ENCODE assay signal across 35 mouse cellular contexts in genomic region chr5:98688254-98688653, GRCm38 (mm10).
"Had no signal": no experiment of that assay in that cellular context is flagged by ENCODE, and none has a peak within 500 bp of the region (broad histone marks: within the 10 kb centered on the region; RNA-seq: fewer than 3 reads in every experiment).

No protein-coding gene starts in this region.

- H3K36me3 ChIP-seq: heart, embryonic 10.5 days; heart, embryonic 12.5 days; heart, embryonic 13.5 days; heart, embryonic 15.5 days; hindbrain, embryonic 10.5 days; hindbrain, embryonic 12.5 days; hindbrain, embryonic 13.5 days; hindbrain, embryonic 15.5 days; intestine, embryonic 15.5 days; kidney, embryonic 15.5 days had no signal

- H3K9me3 ChIP-seq: heart, embryonic 15.5 days; hindbrain, embryonic 10.5 days; hindbrain, embryonic 12.5 days; hindbrain, embryonic 13.5 days; hindbrain, embryonic 15.5 days; intestine, embryonic 15.5 days; kidney, embryonic 15.5 days had no signal

- ATAC-seq: hindbrain, embryonic 16.5 days; hindbrain, postnatal 0 days; inflammation-experienced regulatory T-cells, adult 6 months; intestine, embryonic 15.5 days; intestine, embryonic 16.5 days had no signal

- H3K9ac ChIP-seq: heart, embryonic 12.5 days; heart, embryonic 13.5 days; heart, embryonic 15.5 days; hindbrain, embryonic 12.5 days; hindbrain, embryonic 13.5 days; hindbrain, embryonic 14.5 days; hindbrain, embryonic 15.5 days; intestine, embryonic 15.5 days; kidney, embryonic 15.5 days had no signal

- H3K27me3 ChIP-seq: heart, embryonic 12.5 days; heart, embryonic 13.5 days; heart, embryonic 15.5 days; hindbrain, embryonic 12.5 days; hindbrain, embryonic 13.5 days; hindbrain, embryonic 15.5 days; intestine, embryonic 15.5 days; kidney, embryonic 15.5 days had no signal

- H3K4me1 ChIP-seq: heart, embryonic 10.5 days; heart, embryonic 12.5 days; heart, embryonic 13.5 days; heart, embryonic 15.5 days; hindbrain, embryonic 10.5 days; hindbrain, embryonic 12.5 days; hindbrain, embryonic 13.5 days; hindbrain, embryonic 15.5 days; intestine, embryonic 15.5 days; kidney, embryonic 15.5 days had no signal

- DNase-seq: heart, adult 2 months; heart, postnatal 10 days; heart, postnatal 14 days; heart, postnatal 36 days; heart, postnatal 4 days; kidney, adult 11 months; kidney, adult 18-20 months; kidney, adult 2 months; kidney, adult 8-10 months; kidney, adult 9 months; kidney, postnatal 10 days; kidney, postnatal 14 days; kidney, postnatal 25 days; kidney, postnatal 36 days; kidney, postnatal 4 days; layer of hippocampus, adult 9-11 months; layer of hippocampus, postnatal 36 days had no signal

- H3K27ac ChIP-seq: heart, adult 2 months; heart, embryonic 10.5 days; heart, embryonic 13.5 days; heart, embryonic 15.5 days; hindbrain, embryonic 10.5 days; hindbrain, embryonic 12.5 days; hindbrain, embryonic 13.5 days; hindbrain, embryonic 14.5 days; hindbrain, embryonic 15.5 days; hindbrain, postnatal 0 days; intestine, embryonic 15.5 days; kidney, embryonic 15.5 days; kidney, postnatal 0 days; layer of hippocampus, adult 2 months had no signal

- H3K4me3 ChIP-seq: heart, adult 2 months; heart, embryonic 10.5 days; heart, embryonic 12.5 days; heart, embryonic 13.5 days; heart, embryonic 15.5 days; hindbrain, embryonic 10.5 days; hindbrain, embryonic 12.5 days; hindbrain, embryonic 13.5 days; hindbrain, embryonic 15.5 days; intestine, embryonic 15.5 days; kidney, embryonic 15.5 days; layer of hippocampus, adult 2 months had no signal

- H3K4me2 ChIP-seq: heart, embryonic 11.5 days; heart, embryonic 12.5 days; heart, embryonic 13.5 days; heart, embryonic 15.5 days; hindbrain, embryonic 12.5 days; hindbrain, embryonic 13.5 days; hindbrain, embryonic 14.5 days; hindbrain, embryonic 15.5 days; intestine, embryonic 15.5 days; kidney, embryonic 15.5 days had no signal
